Mouse (Mus musculus) fat pad, adult 2 months (tissue): Measurements from ENCODE around the gene Myl6b.
A peak's percentile ranks its signal among the peaks of the same experiment; 100 is the strongest.

Experiments
- DNase-seq: peaks from one replicate; pipeline ENCODE4 v3.0.0-alpha.2; 2011; ENCODE audit warnings: low read depth, low spot score; ENCODE audit errors: extremely low read depth

The Myl6b gene

GRCm38 (mm10) chr10:128454471-128454870 is 44.0 kb downstream of the Myl6b start:
- no peak for DNase-seq

- DNase-seq: peak; percentile 95
These were observed 47.5 kb downstream of the Myl6b start for GRCm38 (mm10) chr10:128451014-128451413.

GRCm38 (mm10) chr10:128445407-128445806 is 53.1 kb downstream of the Myl6b start:
- DNase-seq: no peak

GRCm38 (mm10) chr10:128444354-128444753 is 54.1 kb downstream of the Myl6b start:
- no peak for DNase-seq
